Mouse (Mus musculus): ENCODE data around the gene Tnni1. TPM values are rescaled to one million over a fixed set of nuclear protein-coding genes. Genes with fewer than 3 reads are reported as not detected.

Tnni1 gene
- total RNA-seq, 2 experiments from 2014 or later: 184 to 604 TPM

DNA sequence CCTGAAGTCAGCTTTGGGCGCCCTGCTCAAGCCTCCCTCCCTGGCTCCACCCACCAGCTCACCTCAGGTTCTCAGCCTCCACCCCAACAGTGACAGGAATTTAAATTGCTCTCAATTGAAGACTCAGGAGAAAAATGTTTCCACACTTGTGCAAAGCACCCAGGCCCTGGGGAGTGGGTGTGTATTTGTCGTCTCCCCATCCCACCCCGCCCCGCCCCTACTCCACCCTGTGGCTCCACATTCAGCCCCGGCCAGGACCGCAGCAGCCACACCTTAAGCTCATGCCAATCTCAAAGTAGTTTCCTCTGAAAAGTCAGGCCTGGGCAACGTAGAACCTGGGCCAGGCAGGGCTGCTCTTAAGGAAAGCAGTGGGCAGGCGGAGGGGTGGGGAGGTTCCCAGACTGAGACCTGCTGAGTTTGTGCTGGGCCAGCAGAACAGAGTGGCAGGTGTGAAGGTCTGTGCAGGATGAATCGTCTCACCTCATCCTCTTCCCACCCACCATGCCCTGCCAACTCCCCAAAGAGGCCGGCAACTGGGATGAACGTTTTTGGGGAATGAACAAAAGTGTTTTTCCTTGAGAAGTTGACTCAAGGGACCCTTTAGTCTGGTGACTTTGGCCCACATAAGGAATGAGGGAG is 78.0 kb downstream of the Tnni1 start:
- Histone ChIP-seq H3K27ac (no peak overlapping the region), H3K4me3 (no peak overlapping the region)
- no peak for DNase-seq
- intact Hi-C loops (cut with DNase I): no loop called here
- no peak for TF ChIP-seq CTCF (IDR thresholded peaks at IDR 0.05)

DNA sequence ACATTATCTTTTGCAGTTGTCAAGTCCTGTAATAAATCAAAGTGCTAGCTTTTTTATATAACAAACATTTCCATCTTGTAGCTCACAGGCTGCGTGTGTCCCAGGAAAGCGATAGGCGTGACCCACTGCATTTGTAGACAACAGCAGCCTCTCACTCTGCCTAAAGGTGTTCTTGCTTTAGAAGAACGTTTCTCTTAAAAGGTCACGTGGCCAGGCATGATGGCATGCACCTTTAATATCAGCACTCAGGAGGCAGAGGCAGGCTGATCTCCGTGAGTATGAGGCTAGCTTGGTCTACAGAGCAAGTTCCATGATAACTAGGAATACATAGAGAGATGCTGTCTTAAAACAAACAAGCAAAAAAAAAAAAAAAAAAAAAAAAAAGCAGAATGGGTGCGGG is 79.3 kb downstream of the Tnni1 start:
- DNase-seq: no peak
- Histone ChIP-seq H3K4me3 (no peak overlapping the region), H3K27ac (no peak overlapping the region)
- intact Hi-C loops (cut with DNase I): no loop called here
- TF ChIP-seq CTCF (IDR thresholded peaks at IDR 0.05): no peak

Other genes with a start within 250 kb of the Tnni1 start
- gene Nav1, start 172.1 kb upstream of the Tnni1 start, total RNA-seq (2021): 10 to 100 TPM in 1 of 2 experiments, 1 to 10 TPM in 1; 9.7 to 11.5 TPM
- gene Csrp1, start 59.4 kb upstream of the Tnni1 start, total RNA-seq (2021): 10 to 100 TPM; 18.9 to 25.0 TPM
- gene Phlda3, start 13.3 kb upstream of the Tnni1 start, total RNA-seq (2021): 100 to 1,000 TPM in 1 of 2 experiments, 10 to 100 TPM in 1; 78.0 to 140 TPM
- not detected for gene Lad1, start 39.2 kb downstream of the Tnni1 start, total RNA-seq (2021)
- 1 to 10 TPM in 1 of 2 experiments, under 1 TPM in 1; 0.77 to 3.3 TPM for gene Tnnt2, start 56.9 kb downstream of the Tnni1 start, total RNA-seq (2021)
- gene Pkp1, start 139.8 kb downstream of the Tnni1 start, total RNA-seq (2021): not detected
- 10 to 100 TPM; 21.8 to 52.3 TPM for gene Igfn1, start 226.9 kb downstream of the Tnni1 start, total RNA-seq (2021)
- gene Tmem9, start 228.7 kb downstream of the Tnni1 start, total RNA-seq (2021): 1 to 10 TPM; 5.2 to 9.9 TPM